Mouse (Mus musculus) ES-Bruce4 (cell line): ENCODE results near the gene Gpc6.

Experiments used
- CTCF ChIP-seq: IDR thresholded peaks from one replicate; pipeline ENCODE4 v1.8.1; 2011; ENCODE audit warnings: low read depth, low read length
- EP300 ChIP-seq: IDR thresholded peaks from 2 replicates; pipeline ENCODE4 v1.6.1; 2011; ENCODE audit warnings: low read depth, low read length; ENCODE audit not compliant: insufficient read depth
- POLR2A ChIP-seq: IDR thresholded peaks from one replicate; pipeline ENCODE4 v1.8.1; 2011; ENCODE audit warnings: low read length; ENCODE audit not compliant: insufficient read depth

GRCm38 (mm10) chr14:117520706-117521105 lies 595.6 kb downstream of the Gpc6 start:
- TF ChIP-seq EP300: no peak
- TF ChIP-seq CTCF: no peak
- no peak for TF ChIP-seq POLR2A
